Mouse (Mus musculus) forebrain, embryonic 15.5 days (tissue): ENCODE measurements at regions not wholly inside any gene's neighbourhood (a gene's known extent, or its start where the extent isn't known, plus 50 kb on each side); places are given as distances from the start of the nearest gene placed in this dataset.

Experiments used
- ATAC-seq: fragments of 200-750 bp; cut with Nextera tagmentation; replicated peaks from 2 replicates; pipeline ENCODE4 v1.8.0; 2017; ENCODE audit warnings: mild to moderate bottlenecking, moderate TSS enrichment, moderate library complexity
- H3K27ac ChIP-seq: fragments of 300-500 bp; sonication (generic); replicated peaks from 2 replicates; pipeline ENCODE4 v1.5.1; 2015; ENCODE audit warnings: mild to moderate bottlenecking, inconsistent platforms
- H3K27me3 ChIP-seq: fragments of 300-500 bp; sonication (generic); 2 replicates; pipeline ENCODE4 v1.6.1; 2015; ENCODE audit warnings: inconsistent platforms
- H3K36me3 ChIP-seq: fragments of 300-500 bp; sonication (generic); 2 replicates; pipeline ENCODE4 v1.6.1; 2015; ENCODE audit warnings: mild to moderate bottlenecking, inconsistent platforms
- H3K4me1 ChIP-seq: fragments of 300-500 bp; sonication (generic); 2 replicates; pipeline ENCODE4 v1.6.1; 2015; ENCODE audit warnings: inconsistent platforms
- H3K4me2 ChIP-seq: fragments of 300-500 bp; sonication (generic); replicated peaks from 2 replicates; pipeline ENCODE4 v1.6.1; 2015; ENCODE audit warnings: mild to moderate bottlenecking, inconsistent platforms
- H3K4me3 ChIP-seq: fragments of 300-500 bp; sonication (generic); 2 replicates; pipeline ENCODE4 v1.5.1; 2015; ENCODE audit warnings: mild to moderate bottlenecking, inconsistent platforms
- H3K9ac ChIP-seq: fragments of 300-500 bp; sonication (generic); replicated peaks from 2 replicates; pipeline ENCODE4 v1.6.1; 2015; ENCODE audit warnings: mild to moderate bottlenecking, inconsistent platforms
- H3K9me3 ChIP-seq: fragments of 300-500 bp; sonication (generic); 2 replicates; pipeline ENCODE4 v1.6.1; 2016; ENCODE audit warnings: inconsistent platforms
- WGBS: fragments of 180-500 bp; shearing (Covaris S2); methylation state at CpG from one replicate; pipeline ENCODE4 v1.1.7; 2015; ENCODE audit warnings: mixed read lengths; 5-methylcytosine and 5-hydroxymethylcytosine counted together

GRCm38 (mm10) chr14:105532168-105532745 is 273.9 kb downstream of the Ndfip2 start:
- Histone ChIP-seq H3K4me3 (no peak overlapping the region), H3K4me1 (no peaks in the 10 kb centered on the region), H3K9ac (no peak overlapping the region), H3K4me2 (no peak overlapping the region), H3K27ac (no peak overlapping the region), H3K9me3 (no peaks in the 10 kb centered on the region), H3K27me3 (no peaks in the 10 kb centered on the region), H3K36me3 (no peaks in the 10 kb centered on the region)
- WGBS = 73% methylated on average over 10 of the region's 10 CpGs
- ATAC-seq = no peak

- Histone ChIP-seq H3K4me1 (no peaks in the 10 kb centered on the region), H3K9me3 (no peaks in the 10 kb centered on the region), H3K4me3 (no peak overlapping the region), H3K4me2 (no peak overlapping the region), H3K27me3 (no peaks in the 10 kb centered on the region), H3K36me3 (no peaks in the 10 kb centered on the region), H3K27ac (no peak overlapping the region), H3K9ac (no peak overlapping the region)
- 81% methylated on average over 6 of the region's 6 CpGs for WGBS
- no peak for ATAC-seq
Observed at GRCm38 (mm10) chr14:105528107-105528506, 269.7 kb downstream of the Ndfip2 start.

DNA sequence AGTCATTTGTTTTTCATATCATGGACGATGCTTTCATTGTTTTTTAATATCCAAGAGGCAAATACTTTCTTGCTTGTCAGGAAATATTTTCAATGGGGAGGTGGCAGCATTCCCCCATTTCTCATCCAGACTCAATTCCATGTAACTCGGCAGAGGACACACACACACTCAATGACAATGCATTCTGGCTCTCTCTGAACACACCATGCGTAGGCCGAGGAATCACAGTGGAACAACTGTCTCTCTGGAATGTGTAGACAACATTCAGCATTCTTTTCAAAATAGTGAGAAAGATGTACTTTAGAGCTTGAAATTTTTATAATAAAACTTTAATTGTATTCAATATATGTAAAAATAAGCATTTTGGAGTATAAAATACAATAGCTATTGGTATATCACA is 265.5 kb downstream of the Ndfip2 start:
- WGBS = 91% methylated on average over 4 of the region's 4 CpGs
- H3K36me3 ChIP-seq = no peaks in the 10 kb centered on the region
- H3K4me1 ChIP-seq = no peaks in the 10 kb centered on the region
- no peak overlapping the region for H3K4me2 ChIP-seq
- no peak for ATAC-seq
- H3K27ac ChIP-seq = no peak overlapping the region
- H3K9ac ChIP-seq = no peak overlapping the region
- H3K9me3 ChIP-seq = no peaks in the 10 kb centered on the region
- no peaks in the 10 kb centered on the region for H3K27me3 ChIP-seq
- H3K4me3 ChIP-seq = no peak overlapping the region

- H3K9me3 ChIP-seq = no peaks in the 10 kb centered on the region
- no peak overlapping the region for H3K4me2 ChIP-seq
- no peaks in the 10 kb centered on the region for H3K4me1 ChIP-seq
- H3K9ac ChIP-seq = no peak overlapping the region
- H3K4me3 ChIP-seq = no peak overlapping the region
- WGBS = 74% methylated on average over 1 of the region's 1 CpGs
- H3K36me3 ChIP-seq = no peaks in the 10 kb centered on the region
- H3K27me3 ChIP-seq = no peaks in the 10 kb centered on the region
- H3K27ac ChIP-seq = no peak overlapping the region
- no peak for ATAC-seq
Observed at GRCm38 (mm10) chr14:105522279-105522678, 263.9 kb downstream of the Ndfip2 start.

DNA sequence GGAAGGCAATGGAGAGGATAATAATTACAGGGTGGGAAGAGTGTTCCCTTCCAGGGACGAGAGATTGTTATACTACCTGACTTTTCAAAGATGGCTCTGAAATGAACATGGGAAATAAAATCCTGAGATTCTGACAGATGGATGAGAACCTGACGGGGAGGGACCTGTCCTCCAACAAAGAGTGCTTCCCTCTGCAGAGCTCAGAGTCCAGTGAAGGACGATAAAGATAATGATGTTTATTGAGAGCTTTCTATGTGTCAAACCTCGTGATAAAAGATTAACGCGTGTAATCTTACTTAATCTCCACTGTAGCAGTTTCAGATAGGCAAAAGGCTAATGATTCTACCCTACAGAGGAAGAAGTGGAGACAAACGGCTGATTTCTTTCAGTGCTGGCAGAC is 260.3 kb downstream of the Ndfip2 start:
- Histone ChIP-seq H3K27ac (no peak overlapping the region), H3K4me3 (no peak overlapping the region), H3K36me3 (no peaks in the 10 kb centered on the region), H3K9ac (no peak overlapping the region), H3K4me1 (no peaks in the 10 kb centered on the region), H3K27me3 (no peaks in the 10 kb centered on the region), H3K9me3 (no peaks in the 10 kb centered on the region), H3K4me2 (no peak overlapping the region)
- 55% methylated on average over 7 of the region's 7 CpGs for WGBS
- ATAC-seq = no peak

DNA sequence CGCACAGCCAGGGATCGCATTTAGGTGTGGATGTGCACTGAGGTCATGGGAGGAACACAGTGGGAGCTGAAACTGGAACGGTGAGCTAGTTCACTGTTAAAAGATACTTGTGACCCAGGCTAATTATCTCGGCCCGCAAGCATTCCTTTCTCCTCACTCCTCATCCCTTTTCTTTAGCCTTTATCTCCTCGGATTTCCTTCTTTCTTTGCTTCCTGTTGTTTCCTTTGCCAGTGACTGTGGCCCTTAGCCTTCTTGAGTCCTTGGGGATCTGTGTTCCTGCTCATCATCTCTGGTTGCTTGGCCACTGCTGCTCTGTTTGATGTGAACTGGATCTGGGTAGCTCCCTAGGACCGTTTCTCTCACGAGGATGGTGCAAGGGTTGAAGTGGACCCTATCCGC is 256.0 kb downstream of the Ndfip2 start:
- Histone ChIP-seq H3K4me2 (no peak overlapping the region), H3K27me3 (no peaks in the 10 kb centered on the region), H3K4me1 (no peaks in the 10 kb centered on the region), H3K9ac (no peak overlapping the region), H3K36me3 (no peaks in the 10 kb centered on the region), H3K9me3 (no peaks in the 10 kb centered on the region), H3K27ac (no peak overlapping the region), H3K4me3 (no peak overlapping the region)
- no peak for ATAC-seq
- 69% methylated on average over 9 of the region's 9 CpGs for WGBS

DNA sequence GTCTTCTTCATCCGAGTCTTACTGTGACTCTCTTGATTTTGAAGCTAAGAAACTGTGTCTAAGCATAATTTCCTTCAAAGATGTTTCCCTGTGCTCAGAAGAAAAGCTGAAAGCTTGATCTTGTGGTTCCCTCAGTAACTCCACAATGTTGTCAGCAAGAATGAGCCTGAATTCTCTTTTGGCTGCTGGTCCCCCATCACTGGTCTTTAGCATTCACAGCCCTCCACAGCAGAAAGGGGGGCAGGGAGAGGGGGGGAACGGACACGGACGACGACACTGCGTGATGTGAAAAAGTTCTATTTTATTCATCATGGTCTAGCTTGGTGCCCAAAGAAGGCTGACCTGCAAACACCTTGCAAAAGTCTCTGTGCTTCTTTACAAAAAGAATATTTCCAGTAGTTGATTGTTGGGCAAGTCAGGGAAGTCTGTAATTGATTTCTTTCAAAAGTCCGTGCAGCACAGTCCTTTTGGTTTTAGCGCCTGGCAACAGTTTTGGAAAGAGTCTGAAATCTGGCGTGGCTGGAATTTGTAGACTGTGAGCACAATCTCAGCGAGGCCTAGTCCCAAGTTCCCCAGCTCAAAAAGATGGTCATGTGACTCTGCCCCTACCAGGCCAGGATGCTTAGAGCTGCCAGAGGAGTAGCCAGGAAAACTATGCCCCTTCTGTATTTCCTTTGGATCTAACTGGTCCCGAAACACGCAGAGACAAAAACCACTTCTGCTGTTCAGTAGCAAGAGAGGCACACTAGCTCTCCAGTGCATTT is 254.7 kb downstream of the Ndfip2 start:
- Histone ChIP-seq H3K4me1 (no peaks in the 10 kb centered on the region), H3K9me3 (no peaks in the 10 kb centered on the region), H3K4me2 (no peak overlapping the region), H3K4me3 (no peak overlapping the region), H3K27ac (no peak overlapping the region), H3K27me3 (no peaks in the 10 kb centered on the region), H3K9ac (no peak overlapping the region), H3K36me3 (no peaks in the 10 kb centered on the region)
- 70% methylated on average over 12 of the region's 12 CpGs for WGBS
- peak; percentile 60 for ATAC-seq

GRCm38 (mm10) chr14:105511826-105512225 is 253.5 kb downstream of the Ndfip2 start:
- no peak overlapping the region for H3K9ac ChIP-seq
- 90% methylated on average over 4 of the region's 4 CpGs for WGBS
- H3K4me2 ChIP-seq = no peak overlapping the region
- H3K9me3 ChIP-seq = no peaks in the 10 kb centered on the region
- no peaks in the 10 kb centered on the region for H3K36me3 ChIP-seq
- H3K4me1 ChIP-seq = no peaks in the 10 kb centered on the region
- no peak overlapping the region for H3K27ac ChIP-seq
- no peak overlapping the region for H3K4me3 ChIP-seq
- H3K27me3 ChIP-seq = no peaks in the 10 kb centered on the region
- ATAC-seq = no peak

- no peak for ATAC-seq
- H3K36me3 ChIP-seq = no peaks in the 10 kb centered on the region
- 96% methylated on average over 3 of the region's 3 CpGs for WGBS
- no peak overlapping the region for H3K4me3 ChIP-seq
- no peak overlapping the region for H3K27ac ChIP-seq
- H3K4me2 ChIP-seq = no peak overlapping the region
- H3K9ac ChIP-seq = no peak overlapping the region
- no peaks in the 10 kb centered on the region for H3K27me3 ChIP-seq
- no peaks in the 10 kb centered on the region for H3K4me1 ChIP-seq
- no peaks in the 10 kb centered on the region for H3K9me3 ChIP-seq
Observed at GRCm38 (mm10) chr14:105511135-105511534, 252.8 kb downstream of the Ndfip2 start.

DNA sequence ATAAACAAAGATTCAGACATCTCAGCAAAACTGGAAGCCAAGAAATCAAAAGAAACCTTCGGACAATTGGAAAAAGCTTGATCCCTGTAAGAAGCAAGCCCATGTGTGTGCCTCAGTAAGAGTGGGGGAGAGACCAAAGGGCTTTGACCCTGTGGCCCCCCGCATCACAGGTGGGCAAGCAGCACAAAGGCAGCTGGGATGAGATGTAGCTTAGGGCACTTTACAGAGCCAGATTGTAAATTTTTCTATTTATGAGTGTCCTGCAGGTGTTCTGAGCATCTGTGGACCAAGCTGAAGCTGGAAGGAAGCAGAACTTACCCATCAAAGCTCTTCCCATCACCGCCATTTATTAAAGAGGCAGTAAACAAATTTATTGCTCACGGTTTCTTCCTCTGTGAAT is 246.9 kb downstream of the Ndfip2 start:
- H3K4me3 ChIP-seq = no peak overlapping the region
- 81% methylated on average over 4 of the region's 4 CpGs for WGBS
- H3K4me1 ChIP-seq = peaks cover 22% of the 10 kb centered on the region
- H3K4me2 ChIP-seq = no peak overlapping the region
- no peak overlapping the region for H3K27ac ChIP-seq
- 0 out of 2 replicates have a peak, but pooled peaks cover 3% of the 10 kb centered on the region for H3K27me3 ChIP-seq
- no peak for ATAC-seq
- H3K36me3 ChIP-seq = no peaks in the 10 kb centered on the region
- H3K9ac ChIP-seq = no peak overlapping the region
- H3K9me3 ChIP-seq = no peaks in the 10 kb centered on the region

- no peaks in the 10 kb centered on the region for H3K36me3 ChIP-seq
- WGBS = 93% methylated on average over 3 of the region's 3 CpGs
Observed at GRCm38 (mm10) chr14:105504376-105504775, 246.0 kb downstream of the Ndfip2 start.

GRCm38 (mm10) chr14:105503806-105504205 is 245.4 kb downstream of the Ndfip2 start:
- no peak overlapping the region for H3K9ac ChIP-seq
- H3K36me3 ChIP-seq = no peaks in the 10 kb centered on the region
- no peak overlapping the region for H3K4me3 ChIP-seq
- 0 out of 2 replicates have a peak, but pooled peaks cover 3% of the 10 kb centered on the region for H3K27me3 ChIP-seq
- no peak overlapping the region for H3K4me2 ChIP-seq
- H3K4me1 ChIP-seq = peaks cover 33% of the 10 kb centered on the region
- H3K27ac ChIP-seq = no peak overlapping the region
- no peaks in the 10 kb centered on the region for H3K9me3 ChIP-seq
- no peak for ATAC-seq
- 75% methylated on average over 5 of the region's 5 CpGs for WGBS

More at GRCm38 (mm10) chr14:105504376-105504775, 246.0 kb downstream of the Ndfip2 start:
- no peak overlapping the region for H3K9ac ChIP-seq
- no peak overlapping the region for H3K4me2 ChIP-seq
- H3K27me3 ChIP-seq = 0 out of 2 replicates have a peak, but pooled peaks cover 3% of the 10 kb centered on the region
- H3K4me3 ChIP-seq = no peak overlapping the region
- H3K4me1 ChIP-seq = peaks cover 27% of the 10 kb centered on the region
- ATAC-seq = no peak
- no peaks in the 10 kb centered on the region for H3K9me3 ChIP-seq
- no peak overlapping the region for H3K27ac ChIP-seq

- H3K9ac ChIP-seq = no peak overlapping the region
- peak; percentile 7; the same call in 1 of the 2 replicates for ATAC-seq
- H3K4me2 ChIP-seq = peak overlapping the region; percentile 27; the same call in 1 of the 2 replicates
- H3K36me3 ChIP-seq = no peaks in the 10 kb centered on the region
- H3K4me3 ChIP-seq = no peak overlapping the region
- H3K4me1 ChIP-seq = peaks cover 40% of the 10 kb centered on the region
- 18% methylated on average over 11 of the region's 11 CpGs for WGBS
- H3K27ac ChIP-seq = no peak overlapping the region
- 0 out of 2 replicates have a peak, but pooled peaks cover 3% of the 10 kb centered on the region for H3K27me3 ChIP-seq
- H3K9me3 ChIP-seq = no peaks in the 10 kb centered on the region
Observed at GRCm38 (mm10) chr14:105502633-105502975, 244.2 kb downstream of the Ndfip2 start.
